Mouse (Mus musculus) limb, embryonic 14.5 days (tissue): ENCODE data around the gene Cbx7. TPM values are rescaled to one million over a fixed set of nuclear protein-coding genes. Genes with fewer than 3 reads are reported as not detected.
"Not testable (repeated sequence)": the region's sequence is repeated elsewhere in the genome, so short reads cannot be mapped to it uniquely, and the experiment has no call there.

Experiments used
- ATAC-seq: fragments of 200-750 bp; cut with Nextera tagmentation; 2 replicates; pipeline ENCODE4 v1.8.0; 2017; ENCODE audit warnings: low read depth, moderate number of reproducible peaks, moderate TSS enrichment; ENCODE audit not compliant: low FRiP score
- DNase-seq: peaks from one replicate; pipeline ENCODE4 v3.0.0-alpha.2; 2015; ENCODE audit warnings: low spot score
- H3K27ac ChIP-seq: fragments of 300-500 bp; sonication (generic); replicated peaks from 2 replicates; pipeline ENCODE4 v1.5.1; 2014; ENCODE audit warnings: low read depth, mild to moderate bottlenecking, low read length, moderate library complexity, mixed read lengths
- H3K27me3 ChIP-seq: fragments of 300-500 bp; sonication (generic); 2 replicates; pipeline ENCODE4 v1.6.1; 2014; ENCODE audit warnings: low read length, mixed read lengths; ENCODE audit not compliant: control insufficient read depth, insufficient read depth
- H3K36me3 ChIP-seq: fragments of 300-500 bp; sonication (generic); 2 replicates; pipeline ENCODE4 v1.6.1; 2014; ENCODE audit warnings: mild to moderate bottlenecking, low read length, moderate library complexity, mixed read lengths; ENCODE audit not compliant: control insufficient read depth, insufficient read depth
- H3K4me1 ChIP-seq: fragments of 300-500 bp; sonication (generic); 2 replicates; pipeline ENCODE4 v1.6.1; 2014; ENCODE audit warnings: antibody characterized with exemption, low read length, mixed read lengths; ENCODE audit not compliant: control insufficient read depth, insufficient read depth
- H3K4me2 ChIP-seq: fragments of 300-500 bp; sonication (generic); replicated peaks from 2 replicates; pipeline ENCODE4 v1.6.1; 2014; ENCODE audit warnings: low read depth, mild to moderate bottlenecking, low read length, moderate library complexity; ENCODE audit not compliant: severe bottlenecking
- H3K4me3 ChIP-seq: fragments of 300-500 bp; sonication (generic); replicated peaks from 2 replicates; pipeline ENCODE4 v1.5.1; 2014; ENCODE audit warnings: low read length
- H3K9ac ChIP-seq: fragments of 300-500 bp; sonication (generic); 2 replicates; pipeline ENCODE4 v1.6.1; 2014; ENCODE audit warnings: mild to moderate bottlenecking, low read depth, low read length, moderate library complexity; ENCODE audit not compliant: severe bottlenecking
- H3K9me3 ChIP-seq: fragments of 300-500 bp; sonication (generic); 2 replicates; pipeline ENCODE4 v1.6.1; 2016; ENCODE audit warnings: low read length; ENCODE audit not compliant: control insufficient read depth
- POLR2A ChIP-seq: fragments of 200-500 bp; IDR thresholded peaks from 2 replicates; pipeline ENCODE4 v1.8.0; 2012; ENCODE audit warnings: inconsistent platforms, mild to moderate bottlenecking, moderate library complexity, borderline replicate concordance; ENCODE audit not compliant: insufficient read depth, insufficient read length; ENCODE audit errors: extremely low read depth
- WGBS: fragments of 180-500 bp; shearing (Covaris S2); extraction: QIAGEN DNeasy Blood & Tissue Kit; methylation state at CpG from one replicate; pipeline ENCODE4 v1.1.7; 2014; 5-methylcytosine and 5-hydroxymethylcytosine counted together
- polyA plus RNA-seq, 2 experiments: library from polyadenylated mRNA; depleted of rRNA in 1 of 2; stranded (reverse) in 1 of 2; unstranded in 1 of 2; fragments of >200 nt; fragmentation: Nextera tagmentation in 1 of 2; extraction: Ambion mirVana in 1 of 2; gene quantifications; 2 replicates each; pipeline versions ENCODE4 v1.2.1 to v1.2.3; 2012 to 2014

Cbx7 gene
- polyA plus RNA-seq, 2 experiments, result 2.1 to 8.5 TPM

DNA sequence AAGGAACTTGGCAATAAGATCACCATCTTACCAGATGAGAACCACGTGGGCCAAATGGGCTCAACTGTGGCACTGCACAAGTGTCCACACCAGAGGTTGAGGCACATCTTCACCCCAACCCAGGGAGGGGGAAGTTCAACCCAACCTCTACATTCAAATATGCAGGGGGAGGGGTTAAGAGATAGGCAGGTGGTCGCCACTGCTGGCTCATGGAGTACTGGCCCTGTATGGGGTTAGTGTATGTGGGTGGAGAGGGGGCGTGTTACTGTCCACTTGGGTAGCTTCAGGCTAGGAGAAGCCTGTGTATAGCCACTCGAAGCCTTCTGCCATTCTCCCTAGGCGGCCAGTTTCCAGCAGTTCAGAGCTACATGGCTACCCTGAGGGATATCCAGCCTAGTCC lies 54.8 kb downstream of the Cbx7 start:
- 70% methylated on average over 5 of the region's 5 CpGs for WGBS

GRCm38 (mm10) chr15:79914357-79914756 lies 56.6 kb downstream of the Cbx7 start:
- H3K9ac ChIP-seq, result no peak overlapping the region
- no peak overlapping the region for H3K27ac ChIP-seq
- H3K4me2 ChIP-seq, result no peak overlapping the region
- H3K4me3 ChIP-seq, result no peak overlapping the region
- DNase-seq (peak; percentile 49), ATAC-seq (peak; percentile 73)
- no peak for TF ChIP-seq POLR2A
- no peaks in the 10 kb centered on the region for H3K27me3 ChIP-seq
- H3K9me3 ChIP-seq, result no peaks in the 10 kb centered on the region
- 65% methylated on average over 3 of the region's 3 CpGs for WGBS
- no peaks in the 10 kb centered on the region for H3K4me1 ChIP-seq
- H3K36me3 ChIP-seq, result no peaks in the 10 kb centered on the region

More for the DNA sequence above, 54.8 kb downstream of the Cbx7 start:
- H3K27me3 ChIP-seq, result no peaks in the 10 kb centered on the region
- no peak for TF ChIP-seq POLR2A
- H3K4me2 ChIP-seq, result no peak overlapping the region
- no peak overlapping the region for H3K27ac ChIP-seq
- H3K9ac ChIP-seq, result no peak overlapping the region
- no peaks in the 10 kb centered on the region for H3K4me1 ChIP-seq
- H3K36me3 ChIP-seq, result no peaks in the 10 kb centered on the region
- ATAC-seq (no peak), DNase-seq (no peak)
- no peaks in the 10 kb centered on the region for H3K9me3 ChIP-seq
- H3K4me3 ChIP-seq, result no peak overlapping the region

GRCm38 (mm10) chr15:79913761-79914346 lies 57.1 kb downstream of the Cbx7 start:
- Histone ChIP-seq H3K27me3 (no peaks in the 10 kb centered on the region), H3K27ac (no peak overlapping the region), H3K4me2 (no peak overlapping the region), H3K4me1 (no peaks in the 10 kb centered on the region), H3K4me3 (no peak overlapping the region), H3K9me3 (no peaks in the 10 kb centered on the region), H3K9ac (no peak overlapping the region), H3K36me3 (no peaks in the 10 kb centered on the region)
- DNase-seq (no peak), ATAC-seq (no peak)
- 78% methylated on average over 6 of the region's 6 CpGs for WGBS
- TF ChIP-seq POLR2A, result no peak

- no peak for ATAC-seq
Observed at GRCm38 (mm10) chr15:79911339-79911738, 59.6 kb downstream of the Cbx7 start.

DNA sequence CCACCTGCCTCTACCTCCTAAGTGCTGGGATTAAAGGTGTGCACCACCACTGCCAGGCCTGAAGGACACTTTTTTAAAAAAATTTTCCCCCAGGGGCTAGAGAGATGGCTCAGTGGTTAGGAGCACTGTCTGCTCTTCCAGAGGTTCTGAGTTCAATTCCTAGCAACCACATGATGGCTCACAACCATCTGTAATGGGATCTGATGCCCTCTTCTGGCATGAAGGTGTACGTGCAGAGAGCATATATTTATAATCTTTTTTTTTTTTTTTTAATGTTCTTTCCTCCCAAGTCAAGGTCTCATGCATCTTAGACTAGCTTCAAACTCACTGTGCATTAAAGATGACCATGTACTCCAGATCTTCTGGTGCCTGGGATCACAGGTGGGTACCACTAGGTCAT lies 60.1 kb downstream of the Cbx7 start:
- not testable (repeated sequence) for H3K27me3 ChIP-seq, H3K9ac ChIP-seq, H3K27ac ChIP-seq, ATAC-seq, H3K36me3 ChIP-seq, H3K4me3 ChIP-seq, H3K9me3 ChIP-seq, DNase-seq, H3K4me2 ChIP-seq, H3K4me1 ChIP-seq
- 82% methylated on average over 1 of the region's 1 CpGs for WGBS

More at GRCm38 (mm10) chr15:79911339-79911738, 59.6 kb downstream of the Cbx7 start:
- 89% methylated on average over 8 of the region's 8 CpGs for WGBS
- Histone ChIP-seq H3K9ac (no peak overlapping the region), H3K27me3 (no peaks in the 10 kb centered on the region; the same call in 1 of the 2 replicates), H3K9me3 (no peaks in the 10 kb centered on the region), H3K4me2 (no peak overlapping the region), H3K36me3 (no peaks in the 10 kb centered on the region; the same call in 1 of the 2 replicates), H3K4me1 (no peaks in the 10 kb centered on the region), H3K27ac (no peak overlapping the region), H3K4me3 (no peak overlapping the region)
- TF ChIP-seq POLR2A, result no peak
- DNase-seq, result no peak

GRCm38 (mm10) chr15:79909006-79909405 lies 61.9 kb downstream of the Cbx7 start:
- H3K9ac ChIP-seq, H3K4me1 ChIP-seq, H3K9me3 ChIP-seq, DNase-seq, H3K27me3 ChIP-seq, ATAC-seq, H3K36me3 ChIP-seq, H3K4me2 ChIP-seq, H3K27ac ChIP-seq, H3K4me3 ChIP-seq: not testable (repeated sequence)
- WGBS, result 86% methylated on average over 3 of the region's 3 CpGs
